Mouse (Mus musculus): ENCODE measurements around the gene Tecpr2.

GRCm38 (mm10) chr12:110843194-110844048 lies 45.6 kb upstream of the Tecpr2 start:
- TF ChIP-seq CTCF (IDR thresholded peaks at IDR 0.05; ENCODE audit: insufficient read depth, low read length) (peak; percentile 79), POLR2A (IDR thresholded peaks at IDR 0.05; ENCODE audit: borderline replicate concordance, extremely low read depth, low read depth, low read length) (no peak)
